Mouse (Mus musculus) liver, postnatal 0 days (tissue): ENCODE data around the gene Tldc1. TPM values are rescaled to one million over a fixed set of nuclear protein-coding genes. Genes with fewer than 3 reads are reported as not detected.

Source experiments
- ATAC-seq: fragments of 200-750 bp; cut with Nextera tagmentation; 2 replicates; pipeline ENCODE4 v1.8.0; 2017; ENCODE audit warnings: mild to moderate bottlenecking, moderate library complexity
- DNase-seq: peaks from one replicate; pipeline ENCODE4 v3.0.0-alpha.2; 2016
- H3K27ac ChIP-seq: fragments of 300-500 bp; sonication (generic); 2 replicates; pipeline ENCODE4 v1.5.1; 2014; ENCODE audit warnings: antibody characterized with exemption, moderate library complexity, mild to moderate bottlenecking, low read depth
- H3K27me3 ChIP-seq: fragments of 300-500 bp; sonication (generic); 2 replicates; pipeline ENCODE4 v1.6.1; 2014; ENCODE audit warnings: low read length, control low read depth, mixed read lengths; ENCODE audit not compliant: insufficient read depth
- H3K36me3 ChIP-seq: fragments of 300-500 bp; sonication (generic); replicated peaks from 2 replicates; pipeline ENCODE4 v1.6.1; 2014; ENCODE audit warnings: mild to moderate bottlenecking, control low read depth, low read length, moderate library complexity, mixed read lengths; ENCODE audit not compliant: insufficient read depth
- H3K4me1 ChIP-seq: fragments of 300-500 bp; sonication (generic); 2 replicates; pipeline ENCODE4 v1.6.1; 2014; ENCODE audit warnings: antibody characterized with exemption, mild to moderate bottlenecking, control low read depth; ENCODE audit not compliant: insufficient read depth
- H3K4me2 ChIP-seq: fragments of 300-500 bp; sonication (generic); 2 replicates; pipeline ENCODE4 v1.6.1; 2014; ENCODE audit warnings: low read depth, mild to moderate bottlenecking, low read length, moderate library complexity, mixed read lengths
- H3K4me3 ChIP-seq: fragments of 300-500 bp; sonication (generic); 2 replicates; pipeline ENCODE4 v1.5.1; 2014; ENCODE audit warnings: low read depth, low read length
- H3K9ac ChIP-seq: fragments of 300-500 bp; sonication (generic); replicated peaks from 2 replicates; pipeline ENCODE4 v1.6.1; 2014; ENCODE audit warnings: mild to moderate bottlenecking, moderate library complexity
- H3K9me3 ChIP-seq: fragments of 300-500 bp; sonication (generic); 2 replicates; pipeline ENCODE4 v1.6.1; 2016; ENCODE audit warnings: mild to moderate bottlenecking, control low read depth, low read length, mixed read lengths
- CTCF ChIP-seq: sonication (generic); IDR thresholded peaks from 2 replicates; pipeline ENCODE4 v1.5.1; 2016; ENCODE audit warnings: antibody characterized with exemption, low read depth
- EP300 ChIP-seq: IDR thresholded peaks from 2 replicates; pipeline ENCODE4 v1.6.1; 2016; ENCODE audit warnings: antibody characterized with exemption, low read depth, mild to moderate bottlenecking
- WGBS: fragments of 180-500 bp; shearing (Covaris S2); extraction: QIAGEN DNeasy Blood & Tissue Kit; methylation state at CpG from one replicate; pipeline ENCODE4 v1.1.7; 2014; ENCODE audit not compliant: insufficient replicate concordance; 5-methylcytosine and 5-hydroxymethylcytosine counted together
- polyA plus RNA-seq: library from polyadenylated mRNA; unstranded; fragments of >200 nt; fragmentation: Nextera tagmentation; extraction: Ambion mirVana; gene quantifications from 2 replicates; pipeline ENCODE4 v1.2.1, GENCODE M21; 2015

The Tldc1 gene
- polyA plus RNA-seq, 1 experiment from 2014 or later: 4.6 TPM

DNA sequence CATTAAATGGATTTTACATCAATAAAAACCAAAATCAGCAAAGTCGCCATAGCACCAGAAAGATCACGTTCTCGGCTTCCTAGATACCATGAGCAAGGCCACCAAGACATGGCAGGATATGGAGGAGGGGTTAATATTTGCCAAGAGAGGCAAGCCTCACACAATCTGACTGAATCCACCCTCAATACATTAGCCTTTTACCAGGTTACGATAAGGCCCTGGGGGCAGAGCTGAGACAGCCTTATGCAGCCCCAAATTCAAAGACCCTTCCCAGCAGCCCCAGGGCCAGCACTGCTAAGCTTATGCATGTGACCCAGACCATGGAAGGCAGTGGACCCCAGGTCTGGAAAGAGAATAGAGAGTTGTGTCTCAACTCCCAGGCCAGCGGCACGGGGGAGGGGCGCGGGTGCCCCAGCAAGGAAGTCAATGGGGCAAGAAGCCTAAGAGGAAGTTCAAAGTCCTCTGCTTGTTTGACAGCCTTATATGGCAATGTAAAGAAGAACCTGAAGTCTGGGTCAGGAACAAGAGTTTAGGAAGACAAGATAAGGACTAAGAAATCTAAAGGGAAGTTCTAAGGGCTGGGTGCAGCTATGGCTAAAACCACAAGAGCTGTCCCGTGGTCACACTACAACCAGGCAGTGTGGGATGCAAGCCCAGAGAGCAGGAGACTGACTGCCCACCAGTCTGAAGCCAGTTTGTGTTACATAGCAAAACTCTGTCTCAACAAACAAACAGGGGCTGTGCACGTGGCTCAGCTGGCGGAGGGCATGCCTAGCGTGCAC, 34.6 kb upstream of the Tldc1 start:
- no peak overlapping the region for H3K4me3 ChIP-seq
- H3K27me3 ChIP-seq: no peaks in the 10 kb centered on the region
- no peaks in the 10 kb centered on the region for H3K9me3 ChIP-seq
- H3K27ac ChIP-seq: peak overlapping the region; percentile 91
- ATAC-seq: peak; percentile 67
- peaks cover 11% of the 10 kb centered on the region; the same call in 1 of the 2 replicates for H3K36me3 ChIP-seq
- H3K4me2 ChIP-seq: peak overlapping the region; percentile 52
- peaks cover 34% of the 10 kb centered on the region for H3K4me1 ChIP-seq
- peak; percentile 65 for DNase-seq
- H3K9ac ChIP-seq: peak overlapping the region; percentile 30
- WGBS: 24% methylated on average over 12 of the region's 12 CpGs
- TF ChIP-seq CTCF (no peak), EP300 (peak; percentile 52; the same call in 1 of the 2 replicates)

DNA sequence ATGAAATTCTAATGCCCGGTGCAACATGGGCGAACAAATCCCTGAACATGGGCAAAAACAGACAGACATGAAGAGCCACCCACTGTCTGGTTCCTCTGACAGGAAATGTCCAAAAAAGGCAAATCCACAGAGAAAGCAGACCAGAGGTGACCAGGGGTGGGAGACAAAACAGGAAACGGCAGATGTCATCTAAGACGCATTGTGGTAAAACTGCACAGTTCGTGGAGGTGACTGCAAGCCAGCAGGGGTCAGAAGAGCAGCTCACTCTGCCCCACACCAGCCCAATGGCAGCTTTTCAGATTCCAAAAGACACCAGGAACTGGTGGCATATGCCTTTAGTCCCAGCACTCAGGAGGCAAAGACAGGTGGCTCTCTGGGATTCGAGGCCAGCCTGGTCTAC, 33.7 kb upstream of the Tldc1 start:
- peak; percentile 47 for DNase-seq
- WGBS: 27% methylated on average over 6 of the region's 6 CpGs
- ATAC-seq: peak; percentile 49

DNA sequence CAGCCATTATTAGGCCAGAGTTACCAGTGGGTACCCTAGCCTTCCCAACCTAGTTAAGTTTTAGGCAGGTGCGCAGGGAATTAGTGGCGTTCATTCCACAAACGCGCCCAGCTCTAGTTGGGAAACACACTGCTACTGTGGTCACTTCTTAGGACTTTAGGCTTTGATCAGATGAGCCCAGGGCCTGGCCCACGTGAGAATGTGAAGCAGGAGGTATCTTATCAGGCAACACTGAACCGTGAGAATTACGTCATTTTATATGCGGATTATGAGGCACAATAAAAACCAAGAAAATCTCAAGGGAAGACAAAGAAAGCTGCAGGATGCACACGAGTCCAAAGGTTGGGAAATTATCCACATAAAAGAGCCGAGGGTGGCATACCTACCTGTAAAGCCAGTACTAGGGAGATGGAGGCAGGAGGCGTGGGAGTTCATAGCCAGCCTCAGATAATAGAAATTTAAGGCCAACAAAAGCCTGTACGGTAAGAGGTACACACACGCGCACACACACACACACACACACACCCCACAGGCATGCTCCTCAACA, 32.8 kb upstream of the Tldc1 start:
- H3K9me3 ChIP-seq: no peaks in the 10 kb centered on the region
- H3K4me2 ChIP-seq: no peak overlapping the region
- H3K4me1 ChIP-seq: peaks cover 31% of the 10 kb centered on the region
- H3K4me3 ChIP-seq: no peak overlapping the region
- no peaks in the 10 kb centered on the region for H3K27me3 ChIP-seq
- TF ChIP-seq CTCF: no peak
- H3K9ac ChIP-seq: no peak overlapping the region
- H3K27ac ChIP-seq: peak overlapping the region; percentile 91; the same call in 1 of the 2 replicates
- 72% methylated on average over 14 of the region's 14 CpGs for WGBS
- DNase-seq (no peak), ATAC-seq (no peak)
- peaks cover 6% of the 10 kb centered on the region; the same call in 1 of the 2 replicates for H3K36me3 ChIP-seq

More for the DNA sequence above, 33.7 kb upstream of the Tldc1 start:
- Histone ChIP-seq H3K9ac (no peak overlapping the region), H3K27me3 (no peaks in the 10 kb centered on the region), H3K4me1 (peaks cover 31% of the 10 kb centered on the region), H3K27ac (peak overlapping the region; percentile 91), H3K4me3 (no peak overlapping the region), H3K36me3 (peaks cover 6% of the 10 kb centered on the region; the same call in 1 of the 2 replicates), H3K4me2 (peak overlapping the region; percentile 22; the same call in 1 of the 2 replicates), H3K9me3 (no peaks in the 10 kb centered on the region)
- TF ChIP-seq EP300 (no peak), CTCF (peak; percentile 68)

DNA sequence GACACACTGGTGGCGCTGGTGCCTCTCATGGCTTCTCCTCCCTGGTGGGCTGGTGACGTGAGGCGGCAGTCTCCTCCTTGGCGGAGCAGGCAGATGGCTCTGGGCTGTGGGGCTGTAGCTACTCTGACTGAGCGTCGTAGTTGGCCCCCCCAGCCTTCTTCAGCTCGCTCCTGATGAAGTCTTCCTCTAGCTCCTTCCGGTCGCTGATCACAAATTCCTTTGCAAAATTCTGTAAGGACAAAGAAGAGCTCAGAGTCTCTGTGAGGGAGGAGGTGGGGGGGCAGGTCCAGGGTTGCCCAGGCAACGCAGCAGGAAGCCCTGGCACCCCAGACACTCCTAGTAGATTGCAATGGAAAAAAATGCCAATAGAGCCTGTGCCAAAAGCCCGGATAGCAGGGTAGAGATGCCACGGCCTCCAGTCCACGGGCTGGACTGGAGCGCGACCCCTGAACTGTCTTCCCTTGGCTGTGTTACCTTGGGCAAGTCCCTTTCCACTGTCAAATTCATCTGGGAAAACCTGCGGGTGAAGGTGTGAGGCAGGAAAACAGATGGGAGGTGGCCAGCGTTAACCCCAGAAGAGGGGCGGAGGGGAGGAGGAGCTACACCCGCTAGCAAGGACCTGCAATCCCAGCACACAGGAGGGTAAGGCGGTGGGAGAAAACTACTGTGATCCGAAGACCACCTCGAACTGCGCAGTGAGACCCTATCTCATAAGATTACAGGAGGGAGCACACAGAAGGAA, 32.1 kb upstream of the Tldc1 start:
- ATAC-seq (no peak), DNase-seq (no peak)
- Histone ChIP-seq H3K27ac (no peak overlapping the region), H3K9ac (no peak overlapping the region), H3K4me3 (no peak overlapping the region), H3K9me3 (no peaks in the 10 kb centered on the region), H3K27me3 (no peaks in the 10 kb centered on the region), H3K4me2 (no peak overlapping the region), H3K36me3 (peaks cover 6% of the 10 kb centered on the region; the same call in 1 of the 2 replicates), H3K4me1 (peaks cover 31% of the 10 kb centered on the region)
- TF ChIP-seq CTCF (no peak), EP300 (no peak)
- 86% methylated on average over 23 of the region's 23 CpGs for WGBS

DNA sequence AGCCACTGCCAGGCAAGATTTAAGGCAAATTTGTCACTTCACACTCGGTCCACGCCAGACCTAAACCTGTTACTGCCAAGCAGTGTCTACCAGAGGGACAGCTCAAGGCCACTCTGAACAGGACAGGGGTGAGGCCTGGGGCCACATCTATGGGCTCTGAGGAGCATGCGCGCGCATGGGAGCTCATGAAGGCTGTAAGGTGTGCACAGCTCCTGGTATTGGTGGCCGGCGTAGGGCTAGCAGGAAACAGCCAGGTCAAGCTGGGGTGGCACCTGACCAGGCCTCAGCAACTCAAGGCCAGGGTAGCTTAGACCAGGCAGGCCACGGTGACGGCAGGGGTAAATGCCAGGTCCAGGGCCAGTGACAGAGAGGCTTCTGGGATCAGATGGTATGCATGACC, 31.4 kb upstream of the Tldc1 start:
- 92% methylated on average over 9 of the region's 9 CpGs for WGBS
- H3K27ac ChIP-seq: no peak overlapping the region
- peaks cover 30% of the 10 kb centered on the region for H3K4me1 ChIP-seq
- H3K4me2 ChIP-seq: no peak overlapping the region
- H3K4me3 ChIP-seq: no peak overlapping the region
- ATAC-seq (no peak), DNase-seq (no peak)
- H3K9me3 ChIP-seq: no peaks in the 10 kb centered on the region
- H3K9ac ChIP-seq: no peak overlapping the region
- TF ChIP-seq EP300: no peak
- H3K36me3 ChIP-seq: peaks cover 6% of the 10 kb centered on the region; the same call in 1 of the 2 replicates
- H3K27me3 ChIP-seq: no peaks in the 10 kb centered on the region

DNA sequence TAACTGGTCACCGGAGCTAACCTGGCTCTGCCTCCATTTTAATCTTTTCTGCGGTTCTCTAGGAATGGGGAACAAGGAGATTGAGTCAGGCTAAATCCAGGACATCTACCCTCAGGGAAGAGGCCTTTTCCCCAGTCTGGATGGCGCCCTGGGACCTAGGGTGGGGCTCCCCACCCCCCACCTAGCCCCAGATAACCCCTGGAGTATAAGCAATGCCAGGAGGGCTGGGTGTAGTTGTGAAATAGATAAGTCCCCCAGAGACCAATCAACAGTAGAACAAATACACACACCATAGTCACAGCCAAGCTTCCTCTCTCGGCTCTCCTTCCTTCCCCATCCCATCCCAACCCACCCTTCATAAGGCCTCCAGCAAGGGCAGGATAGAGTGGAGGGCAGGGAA, 29.5 kb upstream of the Tldc1 start:
- no peak for ATAC-seq
- no peak for DNase-seq
- Histone ChIP-seq H3K27me3 (no peaks in the 10 kb centered on the region), H3K9ac (no peak overlapping the region), H3K9me3 (no peaks in the 10 kb centered on the region), H3K4me2 (no peak overlapping the region), H3K27ac (no peak overlapping the region), H3K4me3 (no peak overlapping the region), H3K36me3 (peaks cover 6% of the 10 kb centered on the region; the same call in 1 of the 2 replicates), H3K4me1 (peaks cover 11% of the 10 kb centered on the region)
- WGBS: 61% methylated on average over 4 of the region's 4 CpGs
- no peak for TF ChIP-seq EP300
- TF ChIP-seq CTCF: no peak
